Mouse (Mus musculus) ES-CJ7 (cell line): Measurements from ENCODE around the gene Prkd3.

Source experiments
- DNase-seq: peaks from one replicate; pipeline ENCODE4 v3.0.0; 2011; ENCODE audit warnings: low read depth, low spot score

Prkd3 gene

GRCm38 (mm10) chr17:79020208-79020983 is at the start of gene Prkd3:
TSS of gene Prkd3 (minus strand) at chr17:79020816.
- peak; percentile 52 for DNase-seq

- DNase-seq: no peak
Measured at GRCm38 (mm10) chr17:79069766-79070480, 49.3 kb upstream of the Prkd3 start.

DNA sequence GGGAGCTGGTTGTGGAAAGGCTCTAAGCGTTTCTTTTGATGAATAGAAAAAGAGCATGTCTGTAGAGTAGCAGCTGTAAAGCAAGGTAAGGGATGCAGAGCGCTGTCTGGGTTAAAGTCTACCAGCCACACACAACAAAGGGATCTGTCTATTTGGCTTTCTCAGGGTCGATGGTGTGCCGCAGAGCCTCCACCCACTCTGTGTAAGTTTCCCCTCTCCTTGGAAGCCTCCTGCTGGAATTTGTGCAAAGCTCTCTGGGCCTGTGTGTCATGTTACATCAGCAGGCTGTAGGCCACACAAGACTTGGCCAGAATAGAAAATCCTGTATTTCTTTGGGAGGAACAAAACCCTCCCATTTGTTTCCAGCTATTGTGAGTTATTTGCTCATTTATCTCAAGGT is 48.4 kb upstream of the Prkd3 start:
- peak; percentile 34 for DNase-seq

- no peak for DNase-seq
Measured at GRCm38 (mm10) chr17:79068581-79068980, 48.0 kb upstream of the Prkd3 start.

DNA sequence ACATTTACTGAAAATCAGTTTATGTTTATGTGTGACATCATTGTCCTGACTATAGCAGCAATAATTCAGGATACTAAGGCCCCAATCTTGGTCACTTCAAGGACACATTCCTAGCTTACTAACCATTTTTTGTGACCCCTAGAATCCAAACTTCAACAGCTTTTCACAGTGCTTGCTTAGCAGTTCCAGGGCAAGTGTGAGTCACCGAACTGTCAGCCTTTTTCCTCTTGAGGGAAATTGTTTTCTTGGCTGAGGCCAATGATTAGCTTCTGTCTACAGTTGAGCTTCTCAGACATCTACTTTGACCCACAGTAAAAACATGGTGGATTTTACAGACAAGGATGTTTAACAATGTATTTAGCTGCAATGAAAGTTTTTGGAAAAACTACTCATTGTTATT is 43.6 kb upstream of the Prkd3 start:
- DNase-seq: no peak

- peak; percentile 55 for DNase-seq
Measured at GRCm38 (mm10) chr17:79060221-79060620, 39.6 kb upstream of the Prkd3 start.

- DNase-seq: no peak
Measured at GRCm38 (mm10) chr17:79058271-79058670, 37.7 kb upstream of the Prkd3 start.

DNA sequence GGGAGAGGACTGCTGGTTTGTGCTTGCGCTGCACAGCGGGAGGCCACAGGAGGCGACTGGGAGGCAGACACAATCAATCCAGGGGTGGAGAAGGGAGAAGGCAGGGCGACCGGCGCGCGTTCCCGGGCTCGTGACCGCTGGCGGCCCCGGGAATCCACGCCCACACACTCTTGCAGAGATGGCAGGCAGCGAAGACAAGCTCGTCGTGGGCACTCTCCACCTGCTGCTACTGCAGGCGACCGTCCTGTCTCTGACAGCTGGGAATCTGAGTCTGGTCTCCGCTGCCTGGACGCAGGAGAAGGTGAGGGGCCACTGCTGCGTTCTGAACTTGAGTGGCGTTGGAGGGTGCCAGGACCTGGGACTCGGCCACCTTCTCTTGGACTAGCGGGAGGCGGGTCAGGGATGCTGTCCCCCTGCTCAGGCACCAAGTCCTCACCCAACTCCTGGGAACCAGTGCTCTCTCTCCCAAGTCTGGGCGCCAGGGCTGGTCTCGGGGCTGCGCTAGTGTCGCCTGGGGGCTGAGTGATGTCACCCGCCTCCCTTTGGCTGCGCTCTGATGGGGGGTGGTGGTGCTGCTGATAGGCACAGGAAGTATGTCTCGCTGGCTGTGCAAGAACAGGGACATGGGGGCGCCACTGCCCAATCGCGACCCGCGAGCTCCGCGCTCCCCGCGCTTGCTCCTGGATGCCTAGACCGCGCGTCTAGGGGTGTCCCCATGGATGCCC is 31.6 kb upstream of the Prkd3 start:
- peak; percentile 80 for DNase-seq

GRCm38 (mm10) chr17:79051606-79052005 is 31.0 kb upstream of the Prkd3 start, which contains the start of gene Qpct:
TSS of gene Qpct (plus strand) at chr17:79051906.
- no peak for DNase-seq

GRCm38 (mm10) chr17:79043705-79044104 is 23.1 kb upstream of the Prkd3 start:
- no peak for DNase-seq

DNA sequence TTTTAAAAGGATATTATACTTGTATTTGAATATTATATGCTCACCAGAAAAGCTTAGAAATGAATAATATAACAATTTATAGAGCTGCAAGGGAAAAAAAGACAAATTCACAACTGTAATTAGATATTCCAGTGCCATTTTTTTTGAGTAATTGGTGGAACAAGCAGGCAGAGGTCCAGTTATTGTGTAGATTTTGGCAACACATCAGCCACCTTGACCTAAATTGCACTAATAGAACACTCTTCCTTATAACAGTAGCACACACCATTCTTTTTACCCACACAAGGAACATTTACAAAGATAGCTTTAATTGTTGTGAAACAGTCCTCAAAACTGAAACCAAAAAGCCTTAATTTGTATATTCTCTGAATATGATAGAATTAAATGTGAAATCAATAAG is 19.0 kb upstream of the Prkd3 start:
- no peak for DNase-seq

GRCm38 (mm10) chr17:79032782-79033181 is 12.2 kb upstream of the Prkd3 start:
- DNase-seq: no peak

- no peak for DNase-seq
Measured at GRCm38 (mm10) chr17:79031569-79031968, 11.0 kb upstream of the Prkd3 start.

- DNase-seq: no peak
Measured at GRCm38 (mm10) chr17:79029226-79029625, 8.6 kb upstream of the Prkd3 start.

GRCm38 (mm10) chr17:79024544-79024943 is 3.9 kb upstream of the Prkd3 start:
- no peak for DNase-seq

DNA sequence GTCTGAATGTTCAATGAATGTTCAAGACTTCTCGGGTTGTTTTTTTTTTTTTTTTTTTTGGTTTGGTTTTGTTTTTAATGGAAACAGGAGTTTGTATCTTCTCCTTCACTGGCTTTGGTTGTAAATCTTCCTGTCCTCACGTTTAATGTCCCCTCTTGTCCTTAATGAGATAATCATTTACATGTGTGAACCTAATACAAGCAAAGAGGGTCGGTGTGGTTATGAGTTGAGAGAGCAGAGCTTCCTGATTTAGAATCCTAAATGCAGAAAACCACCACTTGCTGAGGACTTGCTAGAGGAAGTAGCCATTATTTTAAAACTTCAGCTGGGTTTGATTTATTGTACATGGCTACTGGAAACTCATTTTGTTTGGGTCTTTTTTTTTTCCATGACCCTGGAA is 2.1 kb upstream of the Prkd3 start:
- no peak for DNase-seq

DNA sequence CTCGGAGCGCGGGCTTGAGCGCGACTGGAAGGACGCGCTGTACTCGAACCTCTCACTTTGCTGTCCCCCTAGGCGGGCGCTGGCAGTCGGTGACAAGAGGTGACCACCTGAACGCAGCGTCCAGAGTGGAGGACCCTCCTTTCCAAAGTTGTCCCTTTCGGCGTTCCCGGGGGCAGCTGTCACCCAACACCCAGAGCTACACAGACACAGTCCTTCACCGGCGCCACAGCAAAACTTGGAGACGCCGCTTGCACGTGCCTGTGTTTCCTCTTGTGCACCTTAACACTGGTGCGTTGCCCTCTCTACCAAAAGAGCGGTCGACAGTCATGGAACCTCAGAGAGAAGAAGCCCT is 344 bp upstream of the Prkd3 start:
- no peak for DNase-seq

GRCm38 (mm10) chr17:79019726-79020207 is 849 bp downstream of the Prkd3 start:
- DNase-seq: peak; percentile 13

- no peak for DNase-seq
Measured at GRCm38 (mm10) chr17:79018422-79018821, 2.2 kb downstream of the Prkd3 start.

- no peak for DNase-seq
Measured at GRCm38 (mm10) chr17:79015831-79016230, 4.8 kb downstream of the Prkd3 start.

- DNase-seq: no peak
Measured at GRCm38 (mm10) chr17:79014911-79015685, 5.5 kb downstream of the Prkd3 start.

DNA sequence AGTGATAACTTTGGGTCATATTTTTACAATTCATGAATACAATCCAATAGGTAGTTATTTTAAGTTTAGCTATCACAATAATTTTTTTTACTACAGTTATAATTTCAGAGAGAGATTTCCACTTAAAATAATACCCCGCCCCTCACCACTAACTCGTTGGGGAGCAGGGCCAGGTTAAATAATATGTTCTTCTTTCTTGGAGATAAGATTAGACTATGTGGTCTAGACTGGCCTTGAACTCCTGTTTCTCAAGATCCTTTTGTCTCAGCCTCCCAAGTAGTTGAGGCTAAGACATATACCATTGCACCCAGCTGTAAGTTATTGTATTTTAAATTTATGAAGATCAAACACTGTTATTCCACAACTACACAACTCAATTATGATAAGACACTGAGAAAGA is 7.0 kb downstream of the Prkd3 start:
- DNase-seq: no peak
